Mouse (Mus musculus): Measurements from ENCODE around the gene Sgcd. TPM values are rescaled to one million over a fixed set of nuclear protein-coding genes. Genes with fewer than 3 reads are reported as not detected.

Sgcd gene
- polyA plus RNA-seq, 1 experiment from 2014 or later, result 1.2 TPM

GRCm38 (mm10) chr11:47250301-47250700 lies 738.5 kb downstream of the Sgcd start:
- 71% methylated on average over 7 of the region's 7 CpGs for WGBS
- Histone ChIP-seq H3K4me1 (ENCODE audit: insufficient read depth, low read depth, low read length) (no peaks in the 10 kb centered on the region), H3K4me3 (ENCODE audit: low read depth, low read length) (no peak overlapping the region), H3K36me3 (ENCODE audit: insufficient read depth, low read length) (no peaks in the 10 kb centered on the region), H3K9me3 (ENCODE audit: low read length) (no peaks in the 10 kb centered on the region), H3K27me3 (replicated peaks; ENCODE audit: insufficient read depth, low read length) (no peaks in the 10 kb centered on the region), H3K4me2 (replicated peaks; ENCODE audit: low read depth, low read length) (no peak overlapping the region), H3K9ac (replicated peaks; ENCODE audit: low read depth) (no peak overlapping the region), H3K27ac (ENCODE audit: low read length) (no peak overlapping the region)
- TF ChIP-seq CTCF (IDR thresholded peaks at IDR 0.05), result no peak
- TF ChIP-seq EP300 (IDR thresholded peaks at IDR 0.05), result no peak
- ATAC-seq, result no peak
- DNase-seq (ENCODE audit: low spot score), result no peak

GRCm38 (mm10) chr11:47248345-47248893 lies 740.4 kb downstream of the Sgcd start:
- Histone ChIP-seq H3K4me1 (ENCODE audit: insufficient read depth, low read depth, low read length) (no peaks in the 10 kb centered on the region), H3K27me3 (replicated peaks; ENCODE audit: insufficient read depth, low read length) (no peaks in the 10 kb centered on the region), H3K4me3 (ENCODE audit: low read depth, low read length) (no peak overlapping the region), H3K9me3 (ENCODE audit: low read length) (no peaks in the 10 kb centered on the region), H3K27ac (ENCODE audit: low read length) (no peak overlapping the region), H3K9ac (replicated peaks; ENCODE audit: low read depth) (no peak overlapping the region), H3K4me2 (replicated peaks; ENCODE audit: low read depth, low read length) (no peak overlapping the region), H3K36me3 (ENCODE audit: insufficient read depth, low read length) (no peaks in the 10 kb centered on the region)
- no peak for DNase-seq (ENCODE audit: low spot score)
- no peak for ATAC-seq
- TF ChIP-seq CTCF (IDR thresholded peaks at IDR 0.05), result no peak
- TF ChIP-seq EP300 (IDR thresholded peaks at IDR 0.05), result no peak
- WGBS, result 80% methylated on average over 4 of the region's 4 CpGs

DNA sequence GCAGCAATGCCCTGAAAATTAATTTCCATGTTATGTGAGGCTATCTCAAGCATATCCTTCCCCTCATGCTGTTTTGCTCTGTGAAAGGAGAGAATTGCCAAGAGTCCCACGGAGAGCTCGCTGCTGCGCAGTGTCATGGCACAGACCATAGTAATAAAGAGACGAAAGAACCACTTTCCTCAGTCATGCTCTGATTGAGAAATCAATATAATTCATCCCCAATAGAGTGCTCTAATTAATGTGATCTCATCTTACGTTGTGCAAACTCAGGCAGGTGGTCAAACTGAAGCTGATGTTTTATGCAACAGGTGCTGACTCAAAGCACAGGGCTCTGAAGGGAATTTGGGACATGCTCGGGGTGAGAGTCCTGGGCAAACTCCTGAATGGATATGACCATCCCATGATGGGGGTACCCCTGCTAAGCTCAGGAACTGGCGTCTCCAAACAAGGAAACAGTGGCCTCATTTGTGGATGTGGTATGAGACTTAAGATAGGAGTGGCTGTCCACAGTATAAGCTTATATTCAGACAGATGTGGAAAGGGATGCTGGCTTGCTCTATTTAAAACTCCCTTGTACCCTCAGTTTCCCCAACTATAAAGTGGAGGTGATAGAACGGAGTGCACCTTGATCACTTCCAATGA lies 740.9 kb downstream of the Sgcd start:
- WGBS, result 84% methylated on average over 8 of the region's 8 CpGs
- no peaks in the 10 kb centered on the region for H3K9me3 ChIP-seq (ENCODE audit: low read length)
- no peak for ATAC-seq

GRCm38 (mm10) chr11:47242401-47242800 lies 746.4 kb downstream of the Sgcd start:
- WGBS, result 81% methylated on average over 1 of the region's 1 CpGs
- Histone ChIP-seq H3K4me3 (ENCODE audit: low read depth, low read length) (no peak overlapping the region), H3K4me1 (ENCODE audit: insufficient read depth, low read depth, low read length) (no peaks in the 10 kb centered on the region), H3K9me3 (ENCODE audit: low read length) (no peaks in the 10 kb centered on the region), H3K36me3 (ENCODE audit: insufficient read depth, low read length) (no peaks in the 10 kb centered on the region), H3K27me3 (replicated peaks; ENCODE audit: insufficient read depth, low read length) (no peaks in the 10 kb centered on the region), H3K4me2 (replicated peaks; ENCODE audit: low read depth, low read length) (no peak overlapping the region), H3K9ac (replicated peaks; ENCODE audit: low read depth) (no peak overlapping the region), H3K27ac (ENCODE audit: low read length) (no peak overlapping the region)
- ATAC-seq (no peak), DNase-seq (ENCODE audit: low spot score) (no peak)
- no peak for TF ChIP-seq CTCF (IDR thresholded peaks at IDR 0.05)
- TF ChIP-seq EP300 (IDR thresholded peaks at IDR 0.05), result no peak

More for the DNA sequence above, 740.9 kb downstream of the Sgcd start:
- DNase-seq (ENCODE audit: low spot score), result no peak
- Histone ChIP-seq H3K27me3 (replicated peaks; ENCODE audit: insufficient read depth, low read length) (no peaks in the 10 kb centered on the region), H3K4me2 (replicated peaks; ENCODE audit: low read depth, low read length) (no peak overlapping the region), H3K27ac (ENCODE audit: low read length) (no peak overlapping the region), H3K4me3 (ENCODE audit: low read depth, low read length) (no peak overlapping the region), H3K4me1 (ENCODE audit: insufficient read depth, low read depth, low read length) (no peaks in the 10 kb centered on the region), H3K36me3 (ENCODE audit: insufficient read depth, low read length) (no peaks in the 10 kb centered on the region), H3K9ac (replicated peaks; ENCODE audit: low read depth) (no peak overlapping the region)
- TF ChIP-seq CTCF (IDR thresholded peaks at IDR 0.05) (no peak), EP300 (IDR thresholded peaks at IDR 0.05) (no peak)

DNA sequence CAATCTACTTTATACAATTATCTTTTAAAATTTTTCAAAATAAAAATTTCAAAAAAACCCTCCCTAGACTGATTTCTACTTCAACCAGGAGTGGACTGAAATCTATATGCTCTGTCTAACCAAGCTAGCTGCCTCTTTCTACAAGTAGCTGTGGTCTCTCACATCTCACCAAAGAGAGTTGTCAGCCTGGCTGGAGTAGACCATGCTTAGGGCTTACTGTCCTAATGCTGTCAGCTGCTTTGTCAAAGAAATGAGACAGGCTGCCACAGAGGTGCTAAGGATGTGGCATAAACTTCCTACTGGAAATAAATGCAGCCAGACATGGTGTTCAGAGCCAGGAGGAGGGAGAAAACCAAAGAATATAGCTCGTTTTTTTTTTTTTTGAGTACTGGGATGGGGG lies 760.5 kb downstream of the Sgcd start:
- Histone ChIP-seq H3K27me3 (replicated peaks; ENCODE audit: insufficient read depth, low read length) (no peaks in the 10 kb centered on the region), H3K27ac (ENCODE audit: low read length) (no peak overlapping the region), H3K4me1 (ENCODE audit: insufficient read depth, low read depth, low read length) (no peaks in the 10 kb centered on the region), H3K9ac (replicated peaks; ENCODE audit: low read depth) (no peak overlapping the region), H3K36me3 (ENCODE audit: insufficient read depth, low read length) (no peaks in the 10 kb centered on the region), H3K4me3 (ENCODE audit: low read depth, low read length) (no peak overlapping the region), H3K9me3 (ENCODE audit: low read length) (no peaks in the 10 kb centered on the region), H3K4me2 (replicated peaks; ENCODE audit: low read depth, low read length) (no peak overlapping the region)
- no peak for ATAC-seq
- DNase-seq (ENCODE audit: low spot score), result no peak
- TF ChIP-seq EP300 (IDR thresholded peaks at IDR 0.05) (no peak), CTCF (IDR thresholded peaks at IDR 0.05) (no peak)
- 4% methylated on average over 1 of the region's 1 CpGs for WGBS

DNA sequence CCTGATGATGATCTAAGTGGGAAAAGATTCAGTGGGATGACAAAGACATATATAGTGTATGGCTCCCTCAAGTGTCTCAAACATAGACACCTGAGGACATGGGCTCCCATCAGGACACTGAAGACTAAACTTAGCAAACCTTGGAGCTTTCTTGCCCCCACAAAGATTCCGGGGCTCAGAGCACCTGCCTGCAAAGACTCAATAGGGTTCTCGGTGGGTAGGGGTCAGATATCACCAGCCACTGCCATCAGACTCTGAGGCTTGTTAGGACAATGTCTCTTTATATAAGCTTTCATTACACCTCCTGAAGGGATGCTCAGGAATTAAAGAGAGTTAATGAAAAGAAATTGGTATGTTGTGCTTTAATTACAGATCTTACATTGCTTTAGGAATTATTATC lies 764.6 kb downstream of the Sgcd start:
- ATAC-seq (no peak), DNase-seq (ENCODE audit: low spot score) (no peak)
- Histone ChIP-seq H3K27ac (ENCODE audit: low read length) (no peak overlapping the region), H3K4me3 (ENCODE audit: low read depth, low read length) (no peak overlapping the region), H3K36me3 (ENCODE audit: insufficient read depth, low read length) (no peaks in the 10 kb centered on the region), H3K27me3 (replicated peaks; ENCODE audit: insufficient read depth, low read length) (no peaks in the 10 kb centered on the region), H3K9me3 (ENCODE audit: low read length) (no peaks in the 10 kb centered on the region), H3K9ac (replicated peaks; ENCODE audit: low read depth) (no peak overlapping the region), H3K4me1 (ENCODE audit: insufficient read depth, low read depth, low read length) (no peaks in the 10 kb centered on the region), H3K4me2 (replicated peaks; ENCODE audit: low read depth, low read length) (no peak overlapping the region)
- WGBS, result 82% methylated on average over 2 of the region's 2 CpGs
- TF ChIP-seq CTCF (IDR thresholded peaks at IDR 0.05), result no peak
- no peak for TF ChIP-seq EP300 (IDR thresholded peaks at IDR 0.05)

Data from lung, postnatal 0 days (tissue).